Mouse (Mus musculus) testis, adult 2 months (tissue): ENCODE results near the gene Chml. TPM values are rescaled to one million over a fixed set of nuclear protein-coding genes. Genes with fewer than 3 reads are reported as not detected.

ENCODE experiments used
- H3K27ac ChIP-seq: fragments of 200-500 bp; 2 replicates; pipeline ENCODE4 v1.5.1; 2012; ENCODE audit warnings: low read depth, low read length; ENCODE audit not compliant: control insufficient read depth, insufficient read depth
- H3K27me3 ChIP-seq: fragments of 200-500 bp; 2 replicates; pipeline ENCODE4 v1.6.1; 2012; ENCODE audit warnings: mild to moderate bottlenecking, low read length, moderate library complexity; ENCODE audit not compliant: control insufficient read depth, insufficient read depth
- H3K36me3 ChIP-seq: fragments of 200-500 bp; 2 replicates; pipeline ENCODE4 v1.6.1; 2012; ENCODE audit warnings: mild to moderate bottlenecking, low read length; ENCODE audit not compliant: control insufficient read depth, insufficient read depth
- H3K4me1 ChIP-seq: fragments of 200-500 bp; 2 replicates; pipeline ENCODE4 v1.6.1; 2012; ENCODE audit warnings: low read length; ENCODE audit not compliant: control insufficient read depth, insufficient read depth
- H3K4me3 ChIP-seq: fragments of 200-500 bp; 2 replicates; pipeline ENCODE4 v1.5.1; 2012; ENCODE audit warnings: low read depth, mild to moderate bottlenecking, low read length, moderate library complexity, mixed read lengths; ENCODE audit not compliant: control insufficient read depth
- CTCF ChIP-seq: fragments of 200-500 bp; IDR thresholded peaks from 2 replicates; pipeline ENCODE4 v1.5.1; 2012; ENCODE audit warnings: low read depth, mild to moderate bottlenecking, inconsistent platforms, low read length, moderate library complexity; ENCODE audit not compliant: control insufficient read depth, insufficient read depth, insufficient replicate concordance
- POLR2A ChIP-seq: fragments of 200-500 bp; IDR thresholded peaks from 2 replicates; pipeline ENCODE4 v1.6.1; 2012; ENCODE audit warnings: low read depth, mild to moderate bottlenecking, inconsistent platforms, low read length, moderate library complexity; ENCODE audit not compliant: control insufficient read depth
- polyA plus RNA-seq: library from polyadenylated mRNA; depleted of rRNA; stranded (reverse); fragments of >200 nt; gene quantifications from 2 replicates; pipeline ENCODE4 v1.2.3, GENCODE M21; 2012

Chml gene
- polyA plus RNA-seq, 1 experiment, result 4.0 TPM

DNA sequence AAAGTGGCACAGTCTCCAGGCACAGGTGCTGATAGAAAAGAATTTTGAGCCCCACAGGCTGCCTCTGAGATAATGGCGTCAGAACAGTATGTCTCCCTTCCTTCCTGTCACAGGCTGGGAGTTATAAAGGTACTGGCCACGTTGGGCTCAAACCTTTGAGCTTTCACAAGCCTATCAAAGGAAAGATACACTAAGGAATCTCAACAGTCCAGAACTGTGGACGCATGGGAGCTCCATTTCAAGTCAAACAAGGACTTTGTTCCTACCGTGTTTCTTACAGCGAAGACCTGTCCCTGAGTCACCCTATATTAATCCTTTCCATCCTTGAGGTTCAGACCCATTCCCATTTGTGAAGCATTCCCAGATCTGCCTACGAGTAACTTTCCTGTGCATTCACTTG, 15.2 kb downstream of the Chml start:
- Histone ChIP-seq H3K27me3 (no peaks in the 10 kb centered on the region), H3K36me3 (no peaks in the 10 kb centered on the region), H3K27ac (no peak overlapping the region), H3K4me1 (no peaks in the 10 kb centered on the region), H3K4me3 (no peak overlapping the region)
- no peak for TF ChIP-seq POLR2A
- no peak for TF ChIP-seq CTCF

GRCm38 (mm10) chr1:175675116-175675515, 17.6 kb downstream of the Chml start:
- no peaks in the 10 kb centered on the region for H3K4me1 ChIP-seq
- H3K27ac ChIP-seq, result no peak overlapping the region
- no peaks in the 10 kb centered on the region for H3K27me3 ChIP-seq
- H3K36me3 ChIP-seq, result no peaks in the 10 kb centered on the region
- TF ChIP-seq CTCF (no peak), POLR2A (no peak)
- H3K4me3 ChIP-seq, result no peak overlapping the region

- no peaks in the 10 kb centered on the region for H3K27me3 ChIP-seq
- H3K27ac ChIP-seq, result no peak overlapping the region
- TF ChIP-seq CTCF (no peak), POLR2A (no peak)
- H3K36me3 ChIP-seq, result no peaks in the 10 kb centered on the region
- no peak overlapping the region for H3K4me3 ChIP-seq
- no peaks in the 10 kb centered on the region for H3K4me1 ChIP-seq
Measured at GRCm38 (mm10) chr1:175673563-175674325, 19.0 kb downstream of the Chml start.

DNA sequence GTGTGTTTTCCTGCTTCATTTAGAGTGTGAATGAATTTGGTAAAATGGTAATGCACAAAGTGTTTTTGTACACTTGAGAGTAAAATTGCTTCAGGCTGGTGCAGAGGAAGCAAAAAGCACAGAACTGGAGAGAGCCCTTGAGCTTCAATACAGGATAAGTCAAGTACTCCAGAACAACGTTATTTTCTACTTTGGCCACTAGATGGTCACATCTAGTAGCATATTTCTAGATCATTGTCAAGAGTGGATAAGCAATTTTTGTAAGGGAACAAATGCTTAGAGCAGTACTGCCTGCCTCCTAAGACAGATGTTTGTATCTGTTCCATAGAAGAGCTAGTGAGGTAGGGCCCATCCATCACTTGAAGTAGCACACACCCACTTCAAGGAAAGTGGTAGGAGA, 21.1 kb downstream of the Chml start:
- Histone ChIP-seq H3K4me3 (no peak overlapping the region), H3K36me3 (no peaks in the 10 kb centered on the region), H3K27me3 (no peaks in the 10 kb centered on the region), H3K27ac (no peak overlapping the region), H3K4me1 (no peaks in the 10 kb centered on the region)
- TF ChIP-seq POLR2A (no peak), CTCF (no peak)

GRCm38 (mm10) chr1:175670042-175670441, 22.7 kb downstream of the Chml start:
- TF ChIP-seq POLR2A, result no peak
- TF ChIP-seq CTCF, result no peak
- Histone ChIP-seq H3K27ac (no peak overlapping the region), H3K4me3 (no peak overlapping the region), H3K27me3 (no peaks in the 10 kb centered on the region), H3K4me1 (no peaks in the 10 kb centered on the region), H3K36me3 (no peaks in the 10 kb centered on the region)

DNA sequence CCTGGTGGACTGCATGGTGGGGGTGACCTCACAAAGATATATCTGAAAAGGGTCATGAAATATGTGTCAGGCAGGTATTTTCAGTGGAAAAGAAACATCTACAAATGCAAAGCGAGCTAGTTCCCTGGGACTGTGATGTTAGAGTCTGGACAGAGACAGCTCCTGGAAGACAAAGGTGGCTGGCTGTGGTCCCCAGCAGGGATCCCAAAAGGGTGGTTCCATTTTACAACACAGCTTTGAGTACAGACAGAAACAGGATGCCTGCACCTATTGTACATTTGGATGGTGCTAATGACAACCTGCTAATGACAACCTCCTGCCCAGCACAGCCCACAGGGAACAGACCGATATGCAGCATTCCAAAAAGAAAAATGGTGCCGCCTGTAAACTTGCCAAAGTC, 23.2 kb downstream of the Chml start:
- H3K4me3 ChIP-seq, result no peak overlapping the region
- H3K4me1 ChIP-seq, result no peaks in the 10 kb centered on the region
- no peak for TF ChIP-seq POLR2A
- TF ChIP-seq CTCF, result no peak
- H3K27me3 ChIP-seq, result no peaks in the 10 kb centered on the region
- no peaks in the 10 kb centered on the region for H3K36me3 ChIP-seq
- H3K27ac ChIP-seq, result no peak overlapping the region

DNA sequence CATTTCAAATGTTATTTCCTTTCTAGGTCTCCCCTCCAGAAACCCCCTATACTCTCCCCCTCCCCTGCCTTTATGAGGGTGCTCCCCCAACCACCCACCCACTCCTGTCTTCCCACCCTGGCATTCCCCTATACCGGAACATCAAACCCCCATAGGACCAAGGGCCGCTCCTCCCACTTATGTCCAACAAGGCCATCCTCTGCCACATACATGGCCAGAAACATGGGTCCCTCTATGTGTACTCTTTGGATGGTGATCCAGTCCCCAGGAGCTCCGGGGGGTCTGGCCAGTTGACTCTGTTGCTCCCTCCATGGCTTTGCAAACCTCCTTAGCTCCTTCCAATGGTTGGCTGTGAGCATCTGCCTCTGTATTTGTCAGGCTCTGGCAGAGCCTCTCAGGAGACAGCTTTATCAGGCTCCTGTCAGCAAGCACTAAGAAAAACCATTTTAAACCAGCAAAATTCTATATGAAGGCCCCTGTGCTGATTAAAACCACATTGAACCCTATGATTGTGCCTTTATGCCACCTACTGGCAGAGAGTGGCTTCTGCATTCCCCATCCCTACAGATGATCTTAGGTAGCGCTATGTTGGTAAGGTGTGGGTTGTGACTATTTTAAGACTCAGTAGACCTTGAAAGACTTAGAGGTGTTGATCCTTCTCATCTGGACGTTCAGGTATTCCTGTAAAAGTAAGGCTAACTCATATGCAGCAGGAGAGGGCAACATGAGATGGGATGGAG, 23.9 kb downstream of the Chml start:
- Histone ChIP-seq H3K27ac (no peak overlapping the region), H3K27me3 (no peaks in the 10 kb centered on the region), H3K4me3 (no peak overlapping the region), H3K36me3 (no peaks in the 10 kb centered on the region), H3K4me1 (no peaks in the 10 kb centered on the region)
- TF ChIP-seq POLR2A (no peak), CTCF (no peak)
